Mouse (Mus musculus) CD4-positive, CD25-positive, alpha-beta regulatory T cell, adult 4 months (primary cell): ENCODE data around the gene Nr5a2. TPM values are rescaled to one million over a fixed set of nuclear protein-coding genes. Genes with fewer than 3 reads are reported as not detected.
A peak's percentile ranks its signal among the peaks of the same experiment; 100 is the strongest.
"Not testable (repeated sequence)": the region's sequence is repeated elsewhere in the genome, so short reads cannot be mapped to it uniquely, and the experiment has no call there.

Experiments used
- ATAC-seq: one replicate; pipeline ENCODE4 v1.8.0; 2017
- polyA plus RNA-seq, 2 experiments: library from polyadenylated mRNA; unstranded; fragments of 100-300 nt; shearing (Covaris generic); gene quantifications; one replicate each; pipeline ENCODE4 v1.2.1; 2017

Nr5a2 gene
- polyA plus RNA-seq, 2 experiments from 2014 or later, result 0.07 TPM; not detected in 1

DNA sequence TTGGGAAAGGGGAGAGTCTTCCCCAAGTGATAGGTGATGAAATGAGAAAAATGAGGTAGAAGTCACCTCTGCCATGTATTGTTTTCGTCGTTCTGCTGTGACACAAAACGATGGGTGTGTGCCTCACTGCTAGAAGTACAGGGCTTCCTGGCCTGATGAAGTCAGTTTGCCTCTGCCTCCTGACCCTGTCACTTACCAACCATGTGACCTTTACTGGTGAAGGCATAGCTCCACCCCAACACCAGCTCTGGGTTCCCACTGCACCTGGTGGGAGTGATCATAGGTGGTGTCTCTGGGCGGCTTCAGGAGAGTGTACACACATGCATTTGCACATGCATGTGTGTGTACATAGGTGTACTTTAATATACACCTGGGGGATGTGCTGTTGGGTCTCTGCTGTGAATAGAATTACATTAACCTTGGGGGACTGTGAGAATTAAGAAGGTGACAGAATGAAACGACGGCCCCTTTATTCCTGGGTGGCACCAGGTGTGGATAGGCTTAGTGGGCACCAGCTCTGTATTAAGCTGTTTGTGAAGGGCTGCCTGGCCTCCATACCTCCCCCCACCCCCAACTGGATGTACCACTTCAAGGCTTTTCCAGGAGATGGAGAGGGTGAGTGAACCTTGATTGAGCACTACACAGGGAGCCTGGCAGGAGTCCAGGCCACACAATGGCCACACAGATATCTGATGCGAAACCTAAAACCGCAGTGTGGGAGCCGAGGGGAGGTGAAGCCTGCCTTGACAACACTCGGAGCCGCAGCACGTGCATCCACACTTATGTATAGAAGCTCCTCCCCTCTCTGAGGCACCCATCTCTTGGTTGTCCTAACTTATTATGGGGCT, 127.7 kb downstream of the Nr5a2 start:
- ATAC-seq, result no peak

DNA sequence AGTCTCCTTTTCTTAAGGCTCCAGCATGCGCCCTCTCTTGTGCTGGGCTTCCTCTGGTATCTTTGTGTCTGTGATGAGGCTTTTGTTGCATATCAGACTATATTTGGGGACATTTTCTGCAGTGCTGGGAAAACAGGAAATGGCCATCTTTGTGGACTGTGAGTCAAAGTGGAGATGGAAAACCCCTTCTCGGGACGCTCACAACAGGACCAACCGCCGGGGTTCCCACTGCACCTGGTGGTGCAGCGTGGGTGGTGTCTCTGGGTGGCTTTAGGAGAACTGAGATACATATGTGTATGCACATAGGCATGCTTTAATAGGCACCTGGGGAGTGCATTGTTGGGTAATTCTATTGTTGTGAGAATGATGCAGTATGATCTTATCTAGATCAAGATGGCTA, 129.3 kb downstream of the Nr5a2 start:
- ATAC-seq, result peak; percentile 37

GRCm38 (mm10) chr1:136829931-136830330, 130.3 kb downstream of the Nr5a2 start:
- ATAC-seq, result no peak

- ATAC-seq, result no peak
Observed at GRCm38 (mm10) chr1:136823897-136824296, 136.4 kb downstream of the Nr5a2 start.

GRCm38 (mm10) chr1:136800625-136801024, 159.6 kb downstream of the Nr5a2 start:
- ATAC-seq, result no peak

- ATAC-seq, result no peak
Observed at GRCm38 (mm10) chr1:136796361-136797090, 163.7 kb downstream of the Nr5a2 start.

DNA sequence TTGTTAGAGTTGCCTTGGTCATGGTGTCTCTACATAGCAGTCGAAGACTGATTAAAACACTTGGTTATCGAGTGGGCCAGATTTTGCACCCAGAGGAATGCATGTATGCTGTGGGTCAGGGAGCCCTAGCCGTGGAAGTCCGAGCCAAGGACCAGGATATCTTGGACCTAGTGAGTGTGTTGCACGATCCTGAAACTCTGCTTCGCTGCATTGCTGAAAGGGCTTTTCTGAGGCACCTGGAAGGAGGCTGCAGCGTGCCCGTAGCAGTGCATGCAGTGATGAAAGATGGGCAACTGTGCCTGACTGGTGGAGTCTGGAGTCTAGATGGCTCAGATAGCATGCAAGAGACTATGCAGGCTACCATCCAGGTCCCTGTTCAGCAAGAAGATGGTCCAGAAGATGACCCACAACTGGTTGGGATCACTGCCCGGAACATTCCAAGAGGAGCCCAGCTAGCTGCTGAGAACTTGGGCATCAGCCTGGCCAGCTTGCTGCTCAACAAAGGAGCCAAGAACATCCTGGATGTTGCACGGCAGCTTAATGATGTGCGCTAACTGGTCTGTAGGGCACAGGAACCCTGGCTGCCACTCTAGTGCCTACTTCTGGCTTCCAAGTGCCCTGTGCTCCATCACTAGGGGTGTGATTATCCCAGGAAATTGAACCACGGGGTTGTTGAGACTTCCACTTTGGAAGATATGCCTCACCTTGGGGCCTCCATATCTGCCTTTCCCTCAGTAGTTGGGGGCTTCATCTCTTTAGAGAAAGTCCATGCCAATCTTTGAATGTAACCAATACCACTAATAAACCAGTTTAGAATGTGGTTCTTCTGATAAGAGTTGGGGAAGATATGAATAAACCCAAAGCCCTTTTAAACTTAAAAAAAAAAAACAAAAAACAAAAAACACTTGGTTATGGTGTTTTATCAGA, 167.0 kb downstream of the Nr5a2 start:
- ATAC-seq, result not testable (repeated sequence)
